Mouse (Mus musculus): ENCODE results near the gene Cog5. TPM values are rescaled to one million over a fixed set of nuclear protein-coding genes. Genes with fewer than 3 reads are reported as not detected.

The Cog5 gene
- polyA plus RNA-seq, 1 experiment: 7.3 TPM

DNA sequence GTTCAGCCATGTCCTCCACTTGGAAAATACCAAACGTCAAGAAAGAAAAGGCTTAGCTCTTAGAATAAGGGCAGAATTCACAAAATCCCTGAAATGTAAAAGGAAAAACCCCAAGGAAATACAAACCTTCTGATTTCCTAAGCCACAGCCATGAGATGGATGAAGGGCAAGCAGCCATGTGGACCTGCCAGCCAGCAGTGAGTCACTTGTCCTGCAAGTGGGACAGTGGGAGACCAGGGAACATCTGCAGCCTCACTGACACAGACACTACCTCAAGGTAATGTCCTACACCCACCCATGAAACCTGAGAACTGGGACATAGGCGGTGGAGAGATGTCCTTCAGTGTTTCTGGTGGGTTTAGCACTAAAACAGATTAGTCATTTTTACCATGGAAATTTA is 200.1 kb downstream of the Cog5 start:
- no peak overlapping the region for H3K4me3 ChIP-seq (ENCODE audit: low read depth, low read length)
- no peak for TF ChIP-seq CTCF (IDR thresholded peaks at IDR 0.05; ENCODE audit: extremely low read depth, insufficient read length, insufficient replicate concordance, low read depth, low read length)
- TF ChIP-seq POLR2A (IDR thresholded peaks at IDR 0.05; ENCODE audit: low read depth, low read length): no peak
- H3K36me3 ChIP-seq (ENCODE audit: control insufficient read depth, insufficient read depth, low read length): peaks cover 6% of the 10 kb centered on the region
- H3K27ac ChIP-seq (ENCODE audit: insufficient read depth, low read depth, low read length): no peak overlapping the region
- WGBS: 92% methylated on average over 2 of the region's 2 CpGs
- H3K27me3 ChIP-seq (ENCODE audit: control insufficient read depth, insufficient read depth, low read length): no peaks in the 10 kb centered on the region
- H3K4me1 ChIP-seq (ENCODE audit: control insufficient read depth, insufficient read depth, insufficient read length, low read length): peaks cover 6% of the 10 kb centered on the region; the same call in 1 of the 2 replicates

DNA sequence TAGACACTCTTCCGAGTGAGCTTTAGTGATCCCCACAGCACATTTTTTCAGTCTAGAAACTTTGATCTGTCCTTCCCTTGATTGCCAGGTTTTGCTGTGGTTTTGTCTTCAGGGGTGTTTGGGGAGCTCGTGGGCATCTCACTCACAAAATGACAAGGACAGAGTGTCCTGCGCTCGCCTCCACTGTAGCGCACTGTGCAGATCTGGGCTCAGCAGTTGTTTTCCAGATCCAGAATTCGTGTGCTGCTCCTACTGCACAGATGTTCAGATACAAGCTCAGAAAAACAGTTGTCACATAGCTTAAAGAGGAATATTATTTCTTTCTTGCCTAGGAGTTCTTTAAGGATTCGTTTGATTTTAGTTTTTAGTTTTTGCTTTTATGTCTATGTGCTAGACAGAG is 203.1 kb downstream of the Cog5 start:
- peaks cover 2% of the 10 kb centered on the region; the same call in 1 of the 2 replicates for H3K4me1 ChIP-seq (ENCODE audit: control insufficient read depth, insufficient read depth, insufficient read length, low read length)
- H3K27ac ChIP-seq (ENCODE audit: insufficient read depth, low read depth, low read length): no peak overlapping the region
- no peaks in the 10 kb centered on the region for H3K27me3 ChIP-seq (ENCODE audit: control insufficient read depth, insufficient read depth, low read length)
- H3K4me3 ChIP-seq (ENCODE audit: low read depth, low read length): no peak overlapping the region
- 90% methylated on average over 7 of the region's 7 CpGs for WGBS
- TF ChIP-seq POLR2A (IDR thresholded peaks at IDR 0.05; ENCODE audit: low read depth, low read length) (no peak), CTCF (IDR thresholded peaks at IDR 0.05; ENCODE audit: extremely low read depth, insufficient read length, insufficient replicate concordance, low read depth, low read length) (no peak)
- H3K36me3 ChIP-seq (ENCODE audit: control insufficient read depth, insufficient read depth, low read length): peaks cover 4% of the 10 kb centered on the region; the same call in 1 of the 2 replicates

DNA sequence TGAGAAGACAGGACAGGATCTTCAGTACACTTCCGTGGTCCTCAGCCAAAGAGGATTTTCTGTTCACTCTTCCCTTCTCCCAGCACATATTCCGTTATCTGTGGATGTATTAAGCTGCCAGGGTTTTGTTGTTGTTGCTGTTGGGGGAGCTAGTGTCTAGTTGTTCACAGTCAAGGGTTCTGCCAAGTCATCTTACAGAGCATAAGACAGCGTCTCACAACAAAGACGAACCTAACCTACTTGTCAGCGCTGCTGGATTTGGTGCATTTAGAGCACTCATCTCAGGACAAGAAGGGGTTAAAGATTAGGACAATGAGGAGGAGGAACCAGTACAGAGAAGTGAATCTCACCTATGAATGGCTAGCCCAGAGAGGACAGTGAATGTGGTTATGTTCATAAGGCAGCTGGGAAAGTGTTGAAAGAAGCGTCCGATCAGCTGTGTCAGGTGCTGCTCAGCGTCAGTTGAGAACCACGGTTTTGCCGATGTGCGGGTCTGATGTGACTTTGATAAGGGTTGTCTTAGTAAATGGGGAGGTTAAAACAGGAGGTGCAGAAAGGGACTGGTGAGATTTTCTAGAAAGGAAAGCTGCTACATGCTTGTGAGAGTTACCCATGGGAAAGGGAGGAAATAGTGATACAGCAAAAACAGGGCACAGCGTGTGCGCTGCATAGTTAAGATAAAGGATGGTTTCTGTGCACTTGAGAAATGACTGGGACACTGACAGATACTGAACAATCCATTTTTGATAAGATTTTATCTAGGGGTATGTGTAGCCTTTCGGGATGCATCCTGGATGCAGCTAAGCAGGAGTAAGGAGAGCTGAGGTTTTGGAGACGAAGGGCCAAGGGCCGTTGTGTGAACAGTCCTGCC is 208.2 kb downstream of the Cog5 start:
- 86% methylated on average over 16 of the region's 16 CpGs for WGBS
- Histone ChIP-seq H3K27me3 (ENCODE audit: control insufficient read depth, insufficient read depth, low read length) (no peaks in the 10 kb centered on the region), H3K4me1 (ENCODE audit: control insufficient read depth, insufficient read depth, insufficient read length, low read length) (peaks cover 2% of the 10 kb centered on the region; the same call in 1 of the 2 replicates), H3K4me3 (ENCODE audit: low read depth, low read length) (no peak overlapping the region), H3K27ac (ENCODE audit: insufficient read depth, low read depth, low read length) (no peak overlapping the region), H3K36me3 (ENCODE audit: control insufficient read depth, insufficient read depth, low read length) (no peaks in the 10 kb centered on the region)
- TF ChIP-seq CTCF (IDR thresholded peaks at IDR 0.05; ENCODE audit: extremely low read depth, insufficient read length, insufficient replicate concordance, low read depth, low read length): no peak
- no peak for TF ChIP-seq POLR2A (IDR thresholded peaks at IDR 0.05; ENCODE audit: low read depth, low read length)

DNA sequence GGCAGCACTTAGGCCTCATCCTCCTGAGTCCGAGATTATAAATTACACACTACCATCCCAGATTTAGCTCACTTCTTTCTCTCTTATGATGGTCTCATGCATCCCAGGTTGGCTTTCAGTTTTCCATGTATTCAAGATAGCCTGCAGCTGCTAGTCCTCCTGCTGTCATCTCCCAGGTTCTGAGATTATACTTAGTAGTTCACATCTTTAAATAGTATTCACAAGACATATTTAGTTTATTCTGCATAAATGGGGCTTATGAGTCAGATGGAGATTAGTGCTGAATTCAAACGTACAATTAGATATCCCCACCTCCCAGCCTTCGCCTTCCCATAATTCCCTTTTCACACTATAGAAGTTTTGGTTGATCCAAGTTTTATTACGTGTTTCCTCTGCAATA is 222.1 kb downstream of the Cog5 start:
- Histone ChIP-seq H3K4me3 (ENCODE audit: low read depth, low read length) (no peak overlapping the region), H3K27ac (ENCODE audit: insufficient read depth, low read depth, low read length) (no peak overlapping the region), H3K4me1 (ENCODE audit: control insufficient read depth, insufficient read depth, insufficient read length, low read length) (no peaks in the 10 kb centered on the region), H3K27me3 (ENCODE audit: control insufficient read depth, insufficient read depth, low read length) (no peaks in the 10 kb centered on the region; the same call in 1 of the 2 replicates), H3K36me3 (ENCODE audit: control insufficient read depth, insufficient read depth, low read length) (peaks cover 15% of the 10 kb centered on the region)
- 88% methylated on average over 4 of the region's 4 CpGs for WGBS
- TF ChIP-seq POLR2A (IDR thresholded peaks at IDR 0.05; ENCODE audit: low read depth, low read length): no peak
- TF ChIP-seq CTCF (IDR thresholded peaks at IDR 0.05; ENCODE audit: extremely low read depth, insufficient read length, insufficient replicate concordance, low read depth, low read length): no peak

DNA sequence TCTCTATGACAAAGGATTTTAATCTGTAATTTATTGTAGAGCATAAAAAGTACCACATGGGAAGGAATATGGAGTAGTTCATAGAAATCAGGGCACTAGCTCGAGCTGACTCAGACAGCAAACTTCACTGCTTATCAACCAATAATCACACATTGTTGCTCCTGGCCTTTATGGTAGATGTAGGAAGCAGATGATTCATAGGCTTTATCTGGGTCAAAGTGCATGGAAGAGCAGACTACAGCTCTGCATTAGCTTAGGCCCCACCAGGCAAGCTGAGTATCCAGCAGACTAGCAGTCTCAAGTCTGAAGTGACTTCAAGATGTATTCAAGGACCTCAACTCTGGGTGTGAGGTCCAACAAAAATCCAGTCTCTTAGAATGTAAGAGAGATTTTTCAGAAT is 228.1 kb downstream of the Cog5 start:
- H3K36me3 ChIP-seq (ENCODE audit: control insufficient read depth, insufficient read depth, low read length): peaks cover 11% of the 10 kb centered on the region
- H3K4me3 ChIP-seq (ENCODE audit: low read depth, low read length): no peak overlapping the region
- no peak for TF ChIP-seq POLR2A (IDR thresholded peaks at IDR 0.05; ENCODE audit: low read depth, low read length)
- no peak for TF ChIP-seq CTCF (IDR thresholded peaks at IDR 0.05; ENCODE audit: extremely low read depth, insufficient read length, insufficient replicate concordance, low read depth, low read length)
- H3K27ac ChIP-seq (ENCODE audit: insufficient read depth, low read depth, low read length): no peak overlapping the region
- no peaks in the 10 kb centered on the region for H3K27me3 ChIP-seq (ENCODE audit: control insufficient read depth, insufficient read depth, low read length)
- H3K4me1 ChIP-seq (ENCODE audit: control insufficient read depth, insufficient read depth, insufficient read length, low read length): peaks cover 2% of the 10 kb centered on the region; the same call in 1 of the 2 replicates
- 23% methylated on average over 1 of the region's 1 CpGs for whole genome bisulfite sequencing

DNA sequence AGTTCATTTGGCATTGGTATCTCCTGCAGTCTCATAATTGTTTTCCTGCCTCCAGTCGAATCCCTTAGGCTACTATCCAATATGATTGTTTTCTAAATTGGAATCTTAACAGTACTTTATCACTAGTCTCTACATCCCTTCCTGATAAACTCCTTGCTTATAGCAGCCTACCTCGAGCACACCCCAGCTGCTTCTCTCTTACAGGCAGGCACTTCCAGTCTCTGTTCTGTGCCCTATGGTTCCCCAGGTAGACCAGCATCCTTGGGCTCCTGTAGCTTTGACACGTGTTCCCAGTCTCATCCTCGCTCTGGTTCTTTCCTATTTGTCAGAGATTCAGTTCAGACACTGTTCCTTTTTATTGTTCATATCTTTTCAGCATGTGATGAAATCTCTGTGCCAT is 229.7 kb downstream of the Cog5 start:
- 73% methylated on average over 4 of the region's 4 CpGs for WGBS
- TF ChIP-seq POLR2A (IDR thresholded peaks at IDR 0.05; ENCODE audit: low read depth, low read length) (no peak), CTCF (IDR thresholded peaks at IDR 0.05; ENCODE audit: extremely low read depth, insufficient read length, insufficient replicate concordance, low read depth, low read length) (no peak)
- Histone ChIP-seq H3K36me3 (ENCODE audit: control insufficient read depth, insufficient read depth, low read length) (peaks cover 11% of the 10 kb centered on the region), H3K4me3 (ENCODE audit: low read depth, low read length) (no peak overlapping the region), H3K4me1 (ENCODE audit: control insufficient read depth, insufficient read depth, insufficient read length, low read length) (peaks cover 2% of the 10 kb centered on the region; the same call in 1 of the 2 replicates), H3K27ac (ENCODE audit: insufficient read depth, low read depth, low read length) (no peak overlapping the region), H3K27me3 (ENCODE audit: control insufficient read depth, insufficient read depth, low read length) (no peaks in the 10 kb centered on the region)

DNA sequence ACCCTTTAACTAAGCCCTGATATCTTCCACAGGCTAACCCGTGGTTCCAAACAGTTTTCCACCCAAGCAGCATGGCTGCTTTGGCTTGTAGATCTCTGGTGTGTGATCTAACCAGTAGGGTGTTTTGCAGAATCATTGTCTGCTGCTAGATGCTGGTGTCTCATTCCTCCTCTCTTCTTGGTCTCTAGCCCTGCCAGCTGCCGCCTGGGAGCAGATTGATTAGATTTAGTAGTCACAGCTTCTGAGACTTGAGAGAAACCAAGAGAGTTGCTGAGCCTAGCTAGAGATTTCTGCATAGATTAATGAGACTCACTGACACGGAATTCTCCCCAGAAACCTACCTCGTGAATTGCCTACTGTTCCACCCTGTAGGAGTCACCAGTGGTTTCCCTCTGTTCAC is 230.4 kb downstream of the Cog5 start:
- H3K4me3 ChIP-seq (ENCODE audit: low read depth, low read length): no peak overlapping the region
- H3K36me3 ChIP-seq (ENCODE audit: control insufficient read depth, insufficient read depth, low read length): peaks cover 14% of the 10 kb centered on the region
- H3K4me1 ChIP-seq (ENCODE audit: control insufficient read depth, insufficient read depth, insufficient read length, low read length): peaks cover 2% of the 10 kb centered on the region; the same call in 1 of the 2 replicates
- WGBS: 89% methylated on average over 4 of the region's 4 CpGs
- H3K27me3 ChIP-seq (ENCODE audit: control insufficient read depth, insufficient read depth, low read length): no peaks in the 10 kb centered on the region
- no peak overlapping the region for H3K27ac ChIP-seq (ENCODE audit: insufficient read depth, low read depth, low read length)
- no peak for TF ChIP-seq CTCF (IDR thresholded peaks at IDR 0.05; ENCODE audit: extremely low read depth, insufficient read length, insufficient replicate concordance, low read depth, low read length)
- TF ChIP-seq POLR2A (IDR thresholded peaks at IDR 0.05; ENCODE audit: low read depth, low read length): no peak

All from small intestine, adult 2 months (tissue).